17 mouse cellular contexts compared by ENCODE assay signal in genomic region chr5:72658375-72658774, GRCm38 (mm10). TPM values are rescaled to one million over a fixed set of nuclear protein-coding genes. Genes with fewer than 3 reads are reported as not detected.
"Had no signal": no experiment of that assay in that cellular context is flagged by ENCODE, and none has a peak within 500 bp of the region (broad histone marks: within the 10 kb centered on the region; RNA-seq: fewer than 3 reads in every experiment).

No protein-coding gene starts in this region.

- DNase-seq: liver, postnatal 0 days; lung, adult 2 months; lung, postnatal 36 days; right cerebral cortex, postnatal 14 days; thymus, postnatal 14 days; thymus, postnatal 36 days had no signal

- ATAC-seq: liver, postnatal 0 days; lung, postnatal 0 days; midbrain, embryonic 13.5 days; midbrain, embryonic 15.5 days had no signal

RNA-seq across cellular contexts. Expression of gene Nipal1, which starts 10.8 kb away (rescaled TPM):
- total RNA-seq: megakaryocyte progenitor cell, adult 5-6 weeks had no signal
- polyA plus RNA-seq: macrophage had no signal

RNA-seq across cellular contexts. Expression of gene Cnga1, which starts 14.3 kb away (rescaled TPM):
- total RNA-seq: megakaryocyte progenitor cell, adult 5-6 weeks; midbrain, postnatal 0 days had no signal
- polyA plus RNA-seq: liver, postnatal 0 days; lung, postnatal 0 days; macrophage; midbrain, embryonic 11.5 days; midbrain, embryonic 13.5 days; midbrain, embryonic 15.5 days; neural tube, embryonic 12.5 days; neural tube, embryonic 14.5 days; stomach, embryonic 15.5 days; stomach, postnatal 0 days had no signal
